Mouse (Mus musculus): ENCODE data around the gene Zc3h12c.

Zc3h12c gene

GRCm38 (mm10) chr9:52167863-52168685, at the start of gene Zc3h12c:
Gene Zc3h12c, minus strand, starts transcription at chr9:52168572.
- peak; percentile 70 for DNase-seq (ENCODE audit: low spot score)

- no peak for DNase-seq (ENCODE audit: low spot score)
Observed at GRCm38 (mm10) chr9:52217636-52218035, 49.3 kb upstream of the Zc3h12c start.

GRCm38 (mm10) chr9:52215291-52215690, 46.9 kb upstream of the Zc3h12c start:
- DNase-seq (ENCODE audit: low spot score), result no peak

- no peak for DNase-seq (ENCODE audit: low spot score)
Observed at GRCm38 (mm10) chr9:52212416-52212815, 44.0 kb upstream of the Zc3h12c start.

GRCm38 (mm10) chr9:52208510-52209030, 40.2 kb upstream of the Zc3h12c start:
- DNase-seq (ENCODE audit: low spot score), result no peak

GRCm38 (mm10) chr9:52203189-52203588, 34.8 kb upstream of the Zc3h12c start:
- peak; percentile 30 for DNase-seq (ENCODE audit: low spot score)

GRCm38 (mm10) chr9:52200271-52200670, 31.9 kb upstream of the Zc3h12c start:
- DNase-seq (ENCODE audit: low spot score), result no peak

GRCm38 (mm10) chr9:52195853-52196252, 27.5 kb upstream of the Zc3h12c start:
- no peak for DNase-seq (ENCODE audit: low spot score)

- DNase-seq (ENCODE audit: low spot score), result no peak
Observed at GRCm38 (mm10) chr9:52193851-52194250, 25.5 kb upstream of the Zc3h12c start.

- DNase-seq (ENCODE audit: low spot score), result no peak
Observed at GRCm38 (mm10) chr9:52190907-52191306, 22.5 kb upstream of the Zc3h12c start.

- DNase-seq (ENCODE audit: low spot score), result peak; percentile 69
Observed at GRCm38 (mm10) chr9:52188106-52188505, 19.7 kb upstream of the Zc3h12c start.

GRCm38 (mm10) chr9:52186296-52186941, 18.0 kb upstream of the Zc3h12c start:
- no peak for DNase-seq (ENCODE audit: low spot score)

- no peak for DNase-seq (ENCODE audit: low spot score)
Observed at GRCm38 (mm10) chr9:52181419-52181818, 13.0 kb upstream of the Zc3h12c start.

GRCm38 (mm10) chr9:52180851-52181250, 12.5 kb upstream of the Zc3h12c start:
- DNase-seq (ENCODE audit: low spot score), result no peak

GRCm38 (mm10) chr9:52175257-52175859, 7.0 kb upstream of the Zc3h12c start:
- DNase-seq (ENCODE audit: low spot score), result no peak

- DNase-seq (ENCODE audit: low spot score), result no peak
Observed at GRCm38 (mm10) chr9:52174671-52175111, 6.3 kb upstream of the Zc3h12c start.

GRCm38 (mm10) chr9:52173937-52174336, 5.6 kb upstream of the Zc3h12c start:
- no peak for DNase-seq (ENCODE audit: low spot score)

- DNase-seq (ENCODE audit: low spot score), result no peak
Observed at GRCm38 (mm10) chr9:52172550-52172949, 4.2 kb upstream of the Zc3h12c start.

GRCm38 (mm10) chr9:52170671-52171070, 2.3 kb upstream of the Zc3h12c start:
- no peak for DNase-seq (ENCODE audit: low spot score)

GRCm38 (mm10) chr9:52170131-52170530, 1.8 kb upstream of the Zc3h12c start:
- no peak for DNase-seq (ENCODE audit: low spot score)

GRCm38 (mm10) chr9:52168686-52169270, 406 bp upstream of the Zc3h12c start:
- peak; percentile 85 for DNase-seq (ENCODE audit: low spot score)

GRCm38 (mm10) chr9:52167506-52167862, 888 bp downstream of the Zc3h12c start:
- DNase-seq (ENCODE audit: low spot score), result no peak

Data from retina, embryonic 14.5 days (tissue).